12 mouse cellular contexts compared by ENCODE assay signal in genomic region chr10:128269206-128269910, GRCm38 (mm10). TPM values are rescaled to one million over a fixed set of nuclear protein-coding genes. Genes with fewer than 3 reads are reported as not detected.
DNase-seq lines count a peak whose midpoint lies in the region; ATAC-seq and TF ChIP-seq lines count a peak whose summit lies in the region.
"Had no signal": no experiment of that assay in that cellular context is flagged by ENCODE, and none has a peak within 500 bp of the region (broad histone marks: within the 10 kb centered on the region; RNA-seq: fewer than 3 reads in every experiment).

No protein-coding gene starts in this region.

- H3K27ac ChIP-seq in forebrain, embryonic 12.5 days = no peak overlapping the region
- H3K27ac ChIP-seq in forebrain, embryonic 11.5 days (ENCODE audit: low read depth, low read length) = no peak overlapping the region
- H3K27ac ChIP-seq in left cerebral cortex, adult 2 months = peak overlapping the region; percentile 79; the same call in 1 of the 2 replicates
- no peak overlapping the region for H3K27ac ChIP-seq in heart, embryonic 16.5 days (ENCODE audit: low read length)
- peak overlapping the region; percentile 86 for H3K27ac ChIP-seq in macrophage

- intact Hi-C loops in left cerebral cortex, adult 2 months (cut with DNase I) = no loop called here
- intact Hi-C loops in left cerebral cortex, postnatal 25 days (cut with DNase I) = no loop called here

- 92% methylated on average over 16 of the region's 16 CpGs for WGBS in forebrain, embryonic 12.5 days
- 91% methylated on average over 16 of the region's 16 CpGs for WGBS in forebrain, embryonic 11.5 days
- 86% methylated on average over 16 of the region's 16 CpGs for WGBS in heart, embryonic 16.5 days
- WGBS in macrophage (ENCODE audit: missing documents) = 98% methylated on average over 15 of the region's 16 CpGs

- ATAC-seq in forebrain, embryonic 12.5 days (ENCODE audit: low FRiP score) = no peak
- ATAC-seq in forebrain, embryonic 11.5 days (replicated peaks; ENCODE audit: low FRiP score) = no peak
- no peak for ATAC-seq in heart, embryonic 16.5 days (replicated peaks; ENCODE audit: extremely low read depth, insufficient read depth, low FRiP score)

- no peak for TF ChIP-seq CTCF in left cerebral cortex, adult 2 months (IDR thresholded peaks at IDR 0.05)

- no peaks in the 10 kb centered on the region for H3K9me3 ChIP-seq in forebrain, embryonic 12.5 days
- H3K9me3 ChIP-seq in forebrain, embryonic 11.5 days (ENCODE audit: control insufficient read depth, low read length) = no peaks in the 10 kb centered on the region
- no peaks in the 10 kb centered on the region for H3K9me3 ChIP-seq in heart, embryonic 16.5 days (replicated peaks; ENCODE audit: control insufficient read depth, low read length)

- no peaks in the 10 kb centered on the region for H3K36me3 ChIP-seq in forebrain, embryonic 12.5 days (replicated peaks)
- H3K36me3 ChIP-seq in forebrain, embryonic 11.5 days (ENCODE audit: control insufficient read depth, insufficient read depth, low read length) = no peaks in the 10 kb centered on the region
- H3K36me3 ChIP-seq in heart, embryonic 16.5 days (ENCODE audit: control insufficient read depth, insufficient read depth) = no peaks in the 10 kb centered on the region
- peaks cover 14% of the 10 kb centered on the region; the same call in 1 of the 2 replicates for H3K36me3 ChIP-seq in macrophage (ENCODE audit: inconsistent target)

- no peak overlapping the region for H3K9ac ChIP-seq in forebrain, embryonic 12.5 days
- no peak overlapping the region for H3K9ac ChIP-seq in forebrain, embryonic 11.5 days (ENCODE audit: low read length)
- peak overlapping the region; percentile 88 for H3K9ac ChIP-seq in heart, embryonic 16.5 days (ENCODE audit: low read length)

- peak overlapping the region; percentile 66; the same call in 1 of the 2 replicates for H3K4me2 ChIP-seq in forebrain, embryonic 12.5 days
- no peak overlapping the region for H3K4me2 ChIP-seq in forebrain, embryonic 11.5 days (ENCODE audit: low read depth, low read length, severe bottlenecking)
- H3K4me2 ChIP-seq in heart, embryonic 16.5 days (ENCODE audit: low read depth, low read length) = peak overlapping the region; percentile 80; the same call in 1 of the 2 replicates

- no peak overlapping the region for H3K4me3 ChIP-seq in forebrain, embryonic 12.5 days (replicated peaks)
- no peak overlapping the region for H3K4me3 ChIP-seq in forebrain, embryonic 11.5 days (ENCODE audit: low read depth, low read length)
- H3K4me3 ChIP-seq in left cerebral cortex, adult 2 months = peak overlapping the region; percentile 79
- H3K4me3 ChIP-seq in heart, embryonic 16.5 days (ENCODE audit: low read length) = no peak overlapping the region
- H3K4me3 ChIP-seq in macrophage (ENCODE audit: inconsistent target) = peak overlapping the region; percentile 95

- DNase-seq in forebrain, embryonic 11.5 days (ENCODE audit: low spot score) = no peak
- DNase-seq in left cerebral cortex, adult 2 months (ENCODE audit: extremely low spot score in 1 of 2, low spot score in 2 of 2) = no peak
- DNase-seq in left cerebral cortex, postnatal 25 days (ENCODE audit: low spot score in 2 of 2) = no peak
- no peak for DNase-seq in right cerebral cortex, postnatal 25 days
- DNase-seq in MN1 (ENCODE audit: low spot score) = no peak

- peaks cover 41% of the 10 kb centered on the region for H3K79me2 ChIP-seq in macrophage (ENCODE audit: inconsistent target)

- peaks cover 3% of the 10 kb centered on the region; the same call in 1 of the 2 replicates for H3K4me1 ChIP-seq in forebrain, embryonic 12.5 days
- no peaks in the 10 kb centered on the region for H3K4me1 ChIP-seq in forebrain, embryonic 11.5 days (replicated peaks; ENCODE audit: control insufficient read depth, insufficient read depth, low read length)
- peaks cover 14% of the 10 kb centered on the region for H3K4me1 ChIP-seq in heart, embryonic 16.5 days (ENCODE audit: control insufficient read depth, insufficient read depth, low read length)

- H3K27me3 ChIP-seq in forebrain, embryonic 12.5 days = 0 out of 2 replicates have a peak, but pooled peaks cover 12% of the 10 kb centered on the region
- no peaks in the 10 kb centered on the region for H3K27me3 ChIP-seq in forebrain, embryonic 11.5 days (ENCODE audit: control insufficient read depth, insufficient read depth, low read length)
- no peaks in the 10 kb centered on the region for H3K27me3 ChIP-seq in heart, embryonic 16.5 days (ENCODE audit: control insufficient read depth, insufficient read depth, low read length)

RNA-seq across cellular contexts. Expression of gene Apof, which starts 0.9 kb away (rescaled TPM):
- not detected in 2 replicates for polyA plus RNA-seq in forebrain, embryonic 12.5 days (2016; fragmentation: Nextera tagmentation; extraction: Ambion mirVana)
- polyA plus RNA-seq in forebrain, embryonic 11.5 days (2014; fragmentation: Nextera tagmentation; extraction: Ambion mirVana) = not detected in 2 replicates
- not detected for total RNA-seq in left cerebral cortex, adult 2 months (2021)
- not detected for total RNA-seq in left cerebral cortex, postnatal 25 days (2021)
- polyA plus RNA-seq in heart, embryonic 16.5 days (2015; fragmentation: Nextera tagmentation; extraction: Ambion mirVana) = 0.15 and 0.26 TPM in 2 replicates
- total RNA-seq in macrophage (2018; cell fraction: chromatin; rRNA removed) = 1 to 10 TPM in 3 of 26 experiments, under 1 TPM in 4, not detected in 19; 0.62 to 1.2 (median 0.96) TPM
- under 1 TPM in 16 of 26 experiments, not detected in 10; 0.14 to 0.74 (median 0.34) TPM for total RNA-seq in macrophage (2018; cell fraction: cytosol; rRNA removed)
- total RNA-seq in macrophage (2018; cell fraction: nucleus; rRNA removed) = 1 to 10 TPM in 2 of 26 experiments, under 1 TPM in 8, not detected in 16; 0.48 to 1.2 (median 0.74) TPM
- polyA plus RNA-seq in macrophage (2018) = 0.16 to 0.18 TPM in 2 of 3 replicates, not detected in the other
- total RNA-seq: gastrocnemius, postnatal 36 days; left cerebral cortex, postnatal 4 days had no signal
- polyA plus RNA-seq: activated CD4-positive, CD25-positive, alpha-beta regulatory T cell, adult 4 months; C2C12 had no signal

RNA-seq across cellular contexts. Expression of gene Stat2, which starts 1.0 kb away (rescaled TPM):
- polyA plus RNA-seq in forebrain, embryonic 12.5 days (2016; fragmentation: Nextera tagmentation; extraction: Ambion mirVana) = 18.5 and 18.7 TPM in 2 replicates
- polyA plus RNA-seq in forebrain, embryonic 11.5 days (2014; fragmentation: Nextera tagmentation; extraction: Ambion mirVana) = 16.1 and 16.4 TPM in 2 replicates
- total RNA-seq in left cerebral cortex, adult 2 months (2021) = 10 to 100 TPM; 29.2 to 31.5 TPM
- 10 to 100 TPM; 27.1 to 29.6 TPM for total RNA-seq in left cerebral cortex, postnatal 25 days (2021)
- 11.3 and 11.8 TPM in 2 replicates for polyA plus RNA-seq in heart, embryonic 16.5 days (2015; fragmentation: Nextera tagmentation; extraction: Ambion mirVana)
- total RNA-seq in macrophage (2018; cell fraction: chromatin; rRNA removed) = 1,000 to 10,000 TPM in 15 of 26 experiments, 100 to 1,000 TPM in 11; 281 to 2,406 (median 1,284) TPM
- 100 to 1,000 TPM in 17 of 26 experiments, 10 to 100 TPM in 9; 48.6 to 574 (median 197) TPM for total RNA-seq in macrophage (2018; cell fraction: cytosol; rRNA removed)
- 1,000 to 10,000 TPM in 8 of 26 experiments, 100 to 1,000 TPM in 18; 214 to 1,357 (median 740) TPM for total RNA-seq in macrophage (2018; cell fraction: nucleus; rRNA removed)
- polyA plus RNA-seq in macrophage (2018) = 83.8 to 206 TPM (median 96.7 TPM) in 3 replicates

RNA-seq across cellular contexts. Expression of gene Apon, which starts 15.5 kb away (rescaled TPM):
- polyA plus RNA-seq in forebrain, embryonic 12.5 days (2016; fragmentation: Nextera tagmentation; extraction: Ambion mirVana) = 0.54 and 0.87 TPM in 2 replicates
- polyA plus RNA-seq in forebrain, embryonic 11.5 days (2014; fragmentation: Nextera tagmentation; extraction: Ambion mirVana) = 0.77 and 0.89 TPM in 2 replicates
- not detected for total RNA-seq in left cerebral cortex, adult 2 months (2021)
- not detected for total RNA-seq in left cerebral cortex, postnatal 25 days (2021)
- polyA plus RNA-seq in heart, embryonic 16.5 days (2015; fragmentation: Nextera tagmentation; extraction: Ambion mirVana) = 0.17 TPM in 1 of 2 replicates, not detected in the other
- total RNA-seq in macrophage (2018; cell fraction: chromatin; rRNA removed) = 1 to 10 TPM in 2 of 26 experiments, under 1 TPM in 6, not detected in 18; 0.32 to 1.7 (median 0.62) TPM
- under 1 TPM in 10 of 26 experiments, not detected in 16; 0.08 to 0.33 (median 0.12) TPM for total RNA-seq in macrophage (2018; cell fraction: cytosol; rRNA removed)
- 1 to 10 TPM in 2 of 26 experiments, under 1 TPM in 11, not detected in 13; 0.29 to 1.3 (median 0.64) TPM for total RNA-seq in macrophage (2018; cell fraction: nucleus; rRNA removed)
- polyA plus RNA-seq in macrophage (2018) = not detected in 3 replicates
- total RNA-seq: gastrocnemius, postnatal 36 days; left cerebral cortex, postnatal 4 days had no signal
- polyA plus RNA-seq: activated CD4-positive, CD25-positive, alpha-beta regulatory T cell, adult 4 months had no signal

RNA-seq across cellular contexts. Expression of gene Il23a, which starts 29.2 kb away (rescaled TPM):
- polyA plus RNA-seq in forebrain, embryonic 12.5 days (2016; fragmentation: Nextera tagmentation; extraction: Ambion mirVana) = not detected in 2 replicates
- not detected in 2 replicates for polyA plus RNA-seq in forebrain, embryonic 11.5 days (2014; fragmentation: Nextera tagmentation; extraction: Ambion mirVana)
- not detected for total RNA-seq in left cerebral cortex, adult 2 months (2021)
- under 1 TPM; 0.64 to 0.69 TPM for total RNA-seq in left cerebral cortex, postnatal 25 days (2021)
- polyA plus RNA-seq in heart, embryonic 16.5 days (2015; fragmentation: Nextera tagmentation; extraction: Ambion mirVana) = 4.3 and 6.0 TPM in 2 replicates
- 10 to 100 TPM in 6 of 26 experiments, 1 to 10 TPM in 5, under 1 TPM in 3, not detected in 12; 0.41 to 41.0 (median 4.1) TPM for total RNA-seq in macrophage (2018; cell fraction: chromatin; rRNA removed)
- 10 to 100 TPM in 4 of 26 experiments, 1 to 10 TPM in 6, under 1 TPM in 8, not detected in 8; 0.15 to 66.5 (median 1.3) TPM for total RNA-seq in macrophage (2018; cell fraction: cytosol; rRNA removed)
- 10 to 100 TPM in 5 of 26 experiments, 1 to 10 TPM in 7, under 1 TPM in 6, not detected in 8; 0.28 to 66.8 (median 2.3) TPM for total RNA-seq in macrophage (2018; cell fraction: nucleus; rRNA removed)
- polyA plus RNA-seq in macrophage (2018) = 0.10 TPM in 1 of 3 replicates, not detected in the others
- total RNA-seq: gastrocnemius, postnatal 36 days; left cerebral cortex, postnatal 4 days had no signal
- polyA plus RNA-seq: activated CD4-positive, CD25-positive, alpha-beta regulatory T cell, adult 4 months; C2C12 had no signal

RNA-seq across cellular contexts. Expression of gene Pan2, which starts 33.8 kb away (rescaled TPM):
- polyA plus RNA-seq in forebrain, embryonic 12.5 days (2016; fragmentation: Nextera tagmentation; extraction: Ambion mirVana) = 40.2 and 42.2 TPM in 2 replicates
- 45.2 and 46.1 TPM in 2 replicates for polyA plus RNA-seq in forebrain, embryonic 11.5 days (2014; fragmentation: Nextera tagmentation; extraction: Ambion mirVana)
- total RNA-seq in left cerebral cortex, adult 2 months (2021) = 10 to 100 TPM; 15.8 TPM
- 10 to 100 TPM; 14.3 to 15.4 TPM for total RNA-seq in left cerebral cortex, postnatal 25 days (2021)
- polyA plus RNA-seq in heart, embryonic 16.5 days (2015; fragmentation: Nextera tagmentation; extraction: Ambion mirVana) = 26.1 and 28.1 TPM in 2 replicates
- 10 to 100 TPM in 25 of 26 experiments, 1 to 10 TPM in 1; 8.8 to 51.1 (median 37.7) TPM for total RNA-seq in macrophage (2018; cell fraction: chromatin; rRNA removed)
- 1 to 10 TPM; 2.2 to 6.0 (median 3.9) TPM for total RNA-seq in macrophage (2018; cell fraction: cytosol; rRNA removed)
- total RNA-seq in macrophage (2018; cell fraction: nucleus; rRNA removed) = 10 to 100 TPM in 25 of 26 experiments, 1 to 10 TPM in 1; 9.7 to 45.3 (median 22.1) TPM
- 2.9 to 5.7 TPM (median 3.4 TPM) in 3 replicates for polyA plus RNA-seq in macrophage (2018)

Comparison
In these comparisons a context has a peak if more than half of its experiments do, and no peak if none do; other contexts are left out.
1. H3K27ac ChIP-seq: peak in left cerebral cortex, adult 2 months (single experiment) and macrophage (single experiment); none in forebrain, embryonic 12.5 days (single experiment), forebrain, embryonic 11.5 days (single experiment) and heart, embryonic 16.5 days (single experiment).
2. H3K4me3 ChIP-seq: peak in left cerebral cortex, adult 2 months (single experiment) and macrophage (single experiment); none in forebrain, embryonic 12.5 days (single experiment), forebrain, embryonic 11.5 days (single experiment) and heart, embryonic 16.5 days (single experiment).